1 mouse cellular context compared by ENCODE assay signal in the genomic region with DNA sequence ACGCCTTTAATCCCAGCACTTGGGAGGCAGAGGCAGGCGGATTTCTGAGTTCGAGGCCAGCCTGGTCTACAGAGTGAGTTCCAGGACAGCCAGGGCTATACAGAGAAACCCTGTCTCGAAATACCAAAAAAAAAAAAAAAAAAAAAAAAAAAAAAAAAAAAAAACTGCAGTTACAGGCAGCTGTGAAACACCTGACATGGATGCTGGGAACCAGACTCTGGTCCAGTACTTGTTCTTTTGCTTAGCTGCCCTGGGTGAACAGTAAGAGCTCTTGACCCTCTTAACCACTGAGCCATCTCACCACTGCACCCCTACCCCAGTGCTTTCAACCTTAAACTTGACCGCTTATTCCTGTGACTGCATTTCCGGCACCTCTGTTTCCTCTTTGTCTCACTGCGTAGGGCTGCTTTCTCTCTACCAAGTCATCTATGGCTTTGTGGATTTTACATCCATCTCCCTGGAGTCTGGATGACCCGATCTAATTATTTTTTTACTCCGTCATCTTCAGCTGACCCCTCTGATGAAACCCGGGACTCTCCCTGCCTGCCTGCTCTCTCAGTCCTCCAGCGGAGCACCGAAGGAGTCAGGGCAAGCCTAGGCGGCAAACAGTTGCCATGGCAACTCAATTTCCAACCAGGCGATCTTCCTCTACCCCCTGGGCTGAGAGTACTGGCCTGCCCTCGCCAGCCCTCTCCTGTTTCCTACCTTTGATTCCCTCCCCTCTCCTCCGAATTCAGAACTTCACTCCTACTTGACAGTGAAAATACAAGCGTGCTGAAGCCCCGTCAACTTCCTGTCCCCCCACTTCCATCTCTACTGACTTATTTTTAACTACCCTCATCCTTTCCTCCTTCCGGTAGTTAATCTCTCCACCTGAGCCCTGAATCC.
TF ChIP-seq lines count a peak whose summit lies in the region.

No protein-coding gene starts in this region.

TF ChIP-seq in ES-E14, 5 proteins besides CTCF, POLR2A, EP300 and RAD21:
- no peak for TF ChIP-seq HCFC1 (IDR thresholded peaks at IDR 0.05; ENCODE audit: borderline replicate concordance, insufficient read depth, low read length)
- peak; percentile 45; the same call in 1 of the 2 replicates for TF ChIP-seq ZNF384 (IDR thresholded peaks at IDR 0.05; ENCODE audit: low read depth, low read length)
